Mouse (Mus musculus) left cerebral cortex, adult 11 months (tissue): Measurements from ENCODE around the gene Ptx3.
"Not testable (repeated sequence)": the region's sequence is repeated elsewhere in the genome, so short reads cannot be mapped to it uniquely, and the experiment has no call there.

Experiments
- DNase-seq: peaks from one replicate; pipeline ENCODE4 v3.0.0; 2022; ENCODE audit warnings: low spot score

Ptx3 gene

DNA sequence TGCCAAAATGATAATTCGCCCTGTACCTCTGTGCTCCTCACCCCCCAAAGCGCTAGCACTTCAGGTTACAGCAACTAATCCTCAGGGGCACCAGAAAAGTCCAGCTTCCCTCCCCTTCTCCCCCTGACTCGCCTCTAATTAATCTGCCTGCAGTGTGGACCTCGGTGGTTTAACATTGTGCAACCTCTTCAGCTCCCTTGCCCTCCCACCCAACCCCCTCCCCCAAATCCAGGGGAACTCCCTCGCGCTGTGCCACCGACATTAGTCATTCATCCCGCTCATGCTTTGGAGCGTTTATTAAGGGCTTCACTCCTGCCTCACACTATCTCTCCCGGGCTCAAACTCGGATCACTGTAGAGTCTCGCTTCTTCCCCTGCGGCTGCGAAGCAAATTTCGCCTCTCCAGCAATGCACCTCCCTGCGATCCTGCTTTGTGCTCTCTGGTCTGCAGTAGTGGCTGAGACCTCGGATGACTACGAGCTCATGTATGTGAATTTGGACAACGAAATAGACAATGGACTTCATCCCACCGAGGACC lies at the start of gene Ptx3:
TSS of gene Ptx3 (plus strand) at position 256 of the 537 bp plus-strand sequence.
- DNase-seq: no peak

DNA sequence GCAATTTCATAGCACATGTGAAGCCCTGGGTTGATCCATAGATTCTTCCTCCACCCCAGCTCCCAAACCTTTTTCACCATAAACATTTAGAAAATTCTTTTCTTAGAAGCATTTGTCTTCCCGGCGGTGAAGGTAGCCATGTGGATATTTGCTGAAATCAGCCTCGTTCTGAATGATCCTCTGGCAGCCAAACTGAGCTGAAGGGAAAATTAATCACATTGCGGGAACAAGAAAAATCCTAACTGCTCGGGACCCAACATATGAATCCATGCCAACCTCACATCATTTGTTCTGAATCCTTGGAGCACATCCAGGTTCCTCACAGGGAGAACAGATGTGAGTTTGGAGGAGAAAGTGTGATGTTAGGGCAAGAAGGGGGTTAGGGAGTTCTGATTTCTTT lies 46.8 kb upstream of the Ptx3 start:
- DNase-seq: no peak

DNA sequence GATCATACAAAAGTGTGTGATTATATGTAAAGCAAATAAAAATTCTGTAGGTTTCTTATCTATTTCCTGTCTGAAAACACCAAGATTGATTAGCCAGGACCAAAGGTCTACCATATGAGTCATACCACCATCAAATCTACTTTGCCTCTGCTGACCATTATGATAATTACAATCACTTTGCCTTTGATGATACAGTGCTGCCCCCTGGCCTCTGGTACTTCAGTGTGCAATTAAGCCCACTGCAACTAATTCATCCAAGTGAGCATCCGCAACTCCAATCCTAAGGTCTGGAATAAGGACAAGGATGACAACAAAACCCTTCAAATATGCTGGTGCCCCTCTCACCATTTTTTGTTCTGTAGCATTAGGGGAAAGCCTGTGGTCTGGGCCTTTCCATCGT lies 40.1 kb upstream of the Ptx3 start:
- DNase-seq: no peak

DNA sequence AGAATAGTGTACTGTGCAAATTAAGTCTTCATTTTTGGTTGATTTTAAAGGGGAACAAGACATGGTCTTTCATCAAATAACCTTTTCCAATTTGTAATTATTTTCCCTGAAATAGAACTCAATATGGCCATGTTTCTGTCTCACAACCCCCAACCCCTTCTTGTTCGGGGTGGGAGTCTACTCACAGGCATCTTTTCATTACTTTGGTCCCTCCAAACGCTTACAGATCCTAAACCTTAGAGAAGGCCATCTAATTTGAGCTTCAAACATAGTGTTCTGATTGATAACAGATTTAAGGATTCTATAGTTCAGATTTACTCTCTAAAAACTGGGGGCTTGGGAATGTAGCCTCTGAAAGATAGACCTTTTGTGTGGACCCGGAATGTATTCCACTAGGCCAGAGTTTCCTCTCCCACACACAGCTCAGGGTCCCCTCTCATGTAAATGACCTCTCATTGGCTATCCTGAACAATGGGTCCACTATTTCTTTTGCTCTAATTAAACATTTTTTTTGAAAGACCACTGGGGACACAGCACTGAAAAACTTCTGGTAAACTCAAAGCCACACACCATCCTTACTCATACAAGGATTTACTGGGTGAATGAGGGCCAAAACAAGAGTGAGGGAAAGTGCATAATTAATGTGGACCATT lies 25.7 kb upstream of the Ptx3 start:
- no peak for DNase-seq

DNA sequence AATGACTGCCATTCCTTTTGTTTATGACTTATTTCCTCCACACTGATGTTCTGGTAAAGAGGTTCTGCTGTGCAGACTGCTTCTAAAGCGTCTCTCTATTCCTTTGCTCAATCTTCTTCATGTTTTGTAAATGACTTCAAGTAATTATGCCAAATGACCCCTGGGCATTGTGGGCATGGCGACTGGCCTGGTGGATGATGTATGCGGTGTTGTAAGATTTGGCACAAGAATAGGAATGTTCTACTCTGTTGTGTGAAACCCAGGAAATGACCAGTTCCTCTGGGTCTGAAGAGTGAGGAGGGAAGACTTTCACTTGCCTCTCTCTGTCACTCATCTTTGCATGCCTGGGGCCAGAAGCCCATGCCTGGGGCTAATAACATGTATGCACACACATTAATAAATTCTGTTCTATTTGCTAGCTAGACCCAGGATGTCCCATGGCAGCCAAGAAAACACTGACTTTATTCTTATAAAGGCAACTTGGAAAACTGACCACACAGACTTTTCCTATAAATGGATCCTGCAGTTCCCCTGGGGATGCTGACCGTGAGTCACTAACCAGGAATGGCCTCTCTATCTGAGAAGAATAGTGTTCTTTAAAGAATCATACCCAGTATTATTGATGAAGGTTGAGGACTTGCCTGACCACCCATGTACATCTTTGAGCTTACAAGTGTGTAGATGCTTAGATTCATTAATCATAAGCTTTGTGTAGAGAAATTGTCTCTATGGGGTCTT lies 10.7 kb upstream of the Ptx3 start:
- DNase-seq: no peak

DNA sequence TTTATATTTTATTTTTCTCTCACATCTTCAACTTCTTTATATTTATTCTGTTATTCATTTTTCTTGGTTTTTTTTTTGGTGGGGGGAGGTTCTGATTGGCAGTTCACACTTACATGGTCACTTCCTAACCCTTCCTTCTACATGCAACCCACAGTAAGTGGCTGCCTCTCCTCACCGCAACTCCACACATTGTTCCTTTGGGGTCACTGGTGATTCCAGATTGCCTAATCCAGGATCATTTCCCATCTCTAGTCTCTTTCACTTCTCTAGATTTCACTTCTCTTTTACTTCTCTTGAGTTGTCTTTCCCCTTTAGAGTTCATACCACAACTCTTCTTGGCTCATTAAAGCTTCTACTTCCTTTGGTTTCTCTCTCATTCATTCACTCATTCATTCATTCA lies 6.2 kb upstream of the Ptx3 start:
- DNase-seq: no peak

DNA sequence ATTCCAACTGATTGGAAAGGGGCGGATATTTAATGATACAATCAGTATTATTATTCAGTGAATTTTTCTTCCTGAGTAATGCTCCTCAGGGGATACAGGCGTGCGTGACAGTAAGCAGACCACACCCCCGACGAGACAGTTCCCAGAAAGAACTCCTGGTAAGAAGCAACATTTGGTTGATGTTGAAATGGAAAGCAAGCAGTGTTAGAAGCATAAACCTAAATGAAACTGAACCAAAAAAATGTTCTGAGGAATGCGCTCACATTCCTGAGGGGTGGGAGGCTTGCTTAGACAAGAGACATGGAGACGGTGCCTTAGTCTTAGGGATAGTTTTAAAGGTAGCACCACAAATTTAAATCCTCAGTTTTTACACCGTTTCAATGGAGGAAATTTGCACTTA lies 4.0 kb upstream of the Ptx3 start:
- no peak for DNase-seq

DNA sequence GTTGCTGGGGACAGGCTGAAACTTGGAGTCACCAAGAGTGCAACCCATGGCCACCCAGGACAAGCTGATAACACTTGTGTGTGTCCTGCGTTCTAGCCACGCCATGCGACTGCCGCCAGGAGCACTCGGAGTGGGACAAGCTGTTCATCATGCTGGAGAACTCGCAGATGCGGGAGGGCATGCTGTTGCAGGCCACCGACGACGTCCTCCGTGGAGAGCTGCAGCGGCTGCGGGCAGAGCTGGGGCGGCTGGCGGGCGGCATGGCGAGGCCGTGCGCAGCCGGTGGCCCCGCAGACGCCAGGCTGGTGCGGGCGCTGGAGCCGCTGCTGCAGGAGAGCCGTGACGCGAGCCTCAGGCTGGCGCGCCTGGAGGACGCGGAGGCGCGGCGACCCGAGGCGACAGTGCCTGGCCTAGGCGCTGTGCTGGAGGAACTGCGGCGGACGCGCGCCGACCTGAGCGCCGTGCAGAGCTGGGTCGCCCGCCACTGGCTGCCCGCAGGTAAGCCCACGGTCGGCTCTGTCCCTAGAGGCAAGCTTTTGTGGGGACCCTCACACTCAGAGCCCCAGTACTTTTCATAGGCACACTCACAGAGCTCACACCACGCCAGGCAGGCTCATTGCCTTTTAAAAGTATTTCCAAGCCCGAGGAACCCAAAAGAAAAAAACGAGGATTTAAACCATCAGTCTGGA lies 988 bp downstream of the Ptx3 start:
- DNase-seq: no peak

DNA sequence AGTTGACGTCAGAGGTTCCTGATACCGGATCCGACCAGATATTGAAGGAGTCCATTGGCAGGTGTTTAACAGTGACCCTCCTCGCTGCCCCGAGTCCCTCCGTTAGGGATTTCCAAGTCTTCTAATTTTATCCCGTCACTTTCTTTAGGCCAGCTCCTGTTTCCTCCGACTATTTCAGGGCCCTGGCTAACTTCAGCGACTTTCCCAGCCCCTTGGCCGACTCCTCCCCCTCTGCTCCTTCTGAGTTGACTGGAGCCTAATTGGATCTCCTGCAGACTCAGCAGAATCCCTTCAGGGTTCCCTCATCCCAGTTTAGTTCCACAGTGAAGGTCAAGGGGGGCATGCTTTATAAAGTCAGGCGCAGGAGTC lies 1.5 kb downstream of the Ptx3 start:
- DNase-seq: no peak

DNA sequence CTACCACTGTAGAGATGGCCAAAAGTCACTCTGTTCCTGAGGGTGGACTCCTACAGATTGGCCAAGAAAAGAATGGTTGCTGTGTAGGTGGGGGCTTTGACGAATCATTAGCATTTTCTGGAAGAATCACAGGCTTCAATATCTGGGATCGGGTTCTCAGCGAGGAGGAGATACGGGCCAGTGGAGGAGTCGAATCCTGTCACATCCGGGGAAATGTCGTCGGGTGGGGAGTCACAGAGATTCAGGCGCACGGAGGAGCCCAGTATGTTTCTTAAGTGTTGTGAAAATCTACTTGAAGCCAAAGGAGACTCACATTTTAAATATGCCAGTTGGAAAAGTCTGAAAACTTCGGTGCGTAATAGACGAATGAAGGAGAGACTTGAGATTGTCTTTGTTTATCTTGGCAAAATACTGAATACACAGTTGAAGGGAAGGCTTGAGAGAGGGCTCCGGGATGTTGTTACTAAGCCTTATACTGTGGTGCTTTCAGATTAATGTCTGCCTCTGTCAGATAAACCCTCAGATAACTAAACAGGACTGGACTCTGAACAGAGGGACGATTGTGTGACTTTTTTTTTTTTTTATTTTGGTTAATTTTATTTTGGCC lies 5.3 kb downstream of the Ptx3 start:
- no peak for DNase-seq

DNA sequence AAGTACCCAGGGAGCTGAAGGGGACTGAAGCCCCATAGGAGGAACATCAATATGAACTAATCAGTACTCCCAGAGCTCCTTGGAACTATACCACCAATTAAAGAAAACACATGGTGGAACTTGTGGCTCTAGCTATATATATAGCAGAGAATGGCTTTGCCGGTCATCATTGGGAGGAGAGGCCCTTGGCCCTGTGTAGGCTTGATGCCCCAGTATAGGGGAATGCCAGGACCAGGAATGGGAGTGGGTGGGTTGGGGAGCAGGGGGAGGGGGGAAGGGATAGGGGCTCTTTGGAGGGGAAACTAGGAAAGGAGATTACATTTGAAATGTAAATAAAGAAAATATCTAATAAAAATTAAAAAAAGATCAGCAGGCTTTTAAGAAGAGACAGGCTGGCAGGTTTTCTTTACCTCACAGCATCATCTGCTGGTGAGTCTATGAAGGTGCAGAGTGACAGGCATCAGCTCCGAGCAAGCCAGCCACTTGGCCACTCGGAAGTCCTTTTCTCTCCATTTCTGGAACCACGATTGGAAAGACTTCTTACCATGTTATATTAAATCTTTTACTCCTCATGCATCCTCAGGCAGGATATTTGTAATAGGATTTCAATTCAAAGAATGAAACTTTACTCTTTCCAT lies 16.6 kb downstream of the Ptx3 start:
- DNase-seq: not testable (repeated sequence)

DNA sequence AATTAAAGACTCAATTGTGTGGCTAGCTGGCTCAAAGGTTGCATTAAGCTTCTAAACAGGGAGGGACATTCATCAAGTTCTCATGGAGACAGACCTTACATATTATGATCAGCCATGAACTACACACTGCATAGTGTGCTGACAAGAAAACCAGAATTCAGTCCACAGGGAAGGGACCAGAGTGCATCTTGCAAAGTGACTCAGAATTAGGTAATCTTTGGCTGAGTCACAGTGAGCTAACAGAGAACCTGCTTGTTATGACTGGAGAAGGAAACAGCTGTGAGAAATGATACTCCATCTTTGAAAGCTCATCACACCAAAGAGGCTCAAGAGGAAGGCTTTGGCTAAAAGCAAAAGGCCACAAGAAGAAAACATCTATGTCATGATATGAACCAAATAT lies 20.8 kb downstream of the Ptx3 start:
- DNase-seq: no peak

DNA sequence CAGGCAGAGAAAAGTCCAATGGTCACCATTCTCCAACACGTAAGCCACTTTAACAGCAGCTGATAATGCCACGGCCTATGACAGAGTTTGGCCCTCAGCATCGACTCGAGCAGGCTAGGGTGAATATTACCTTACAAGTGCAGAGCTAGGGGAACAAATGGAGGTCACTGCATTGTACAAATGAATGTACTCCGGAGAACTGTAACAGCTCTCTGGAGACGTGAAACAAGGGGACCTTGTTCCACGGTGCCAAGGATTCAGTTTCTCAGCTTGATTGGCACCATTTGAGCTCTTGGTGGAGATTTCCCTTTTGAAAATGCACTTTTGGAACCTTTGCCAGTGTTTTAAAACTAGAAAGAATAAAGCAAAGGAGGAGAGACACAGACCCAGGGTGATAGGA lies 32.1 kb downstream of the Ptx3 start:
- DNase-seq: no peak

DNA sequence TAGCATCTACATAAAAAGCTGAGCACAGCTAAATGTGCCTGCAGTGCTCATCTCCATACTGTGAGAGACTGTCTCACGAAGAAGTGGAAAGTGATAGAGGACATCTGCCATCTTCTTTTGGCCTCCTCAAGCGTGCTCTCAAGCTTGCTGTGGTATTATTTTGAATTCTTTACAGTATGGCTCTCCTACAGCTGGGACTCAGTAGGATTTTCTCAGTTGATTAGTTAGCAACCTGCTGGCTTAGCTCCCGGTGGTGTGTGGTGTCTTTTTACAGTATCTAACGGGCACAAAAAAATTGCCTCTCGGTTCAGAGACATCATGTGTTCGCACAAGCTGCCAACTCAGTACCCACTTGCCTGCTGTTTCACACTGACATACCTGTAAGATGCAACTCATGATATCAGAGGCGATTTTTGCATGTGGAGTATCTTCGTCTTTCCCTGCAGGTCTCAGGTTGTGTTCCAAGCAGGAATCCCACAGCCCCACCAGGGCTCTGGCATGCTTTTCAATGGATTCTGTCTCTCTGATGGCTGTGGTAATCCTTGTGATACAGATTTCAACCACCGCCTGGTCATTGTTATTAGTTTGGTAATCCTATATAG lies 34.9 kb downstream of the Ptx3 start:
- no peak for DNase-seq

DNA sequence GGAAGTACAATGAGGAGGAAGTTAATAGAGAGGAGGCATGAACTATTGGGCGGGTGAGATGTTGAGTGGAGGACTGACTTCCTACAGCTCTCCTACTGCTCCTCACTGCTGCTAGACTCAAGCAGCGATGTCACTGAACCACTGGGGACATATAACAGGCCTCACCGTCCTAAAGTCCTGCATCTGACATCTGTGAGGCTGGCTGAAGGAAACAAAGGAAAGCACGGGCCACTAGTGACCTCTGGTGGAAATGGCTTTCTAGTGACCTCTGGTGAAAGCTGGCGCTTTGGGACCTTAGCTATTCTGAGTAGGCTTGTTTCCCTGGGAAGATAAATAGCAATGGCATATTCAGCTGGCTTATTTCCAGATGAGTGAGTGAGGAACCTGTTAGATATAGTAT lies 42.6 kb downstream of the Ptx3 start:
- no peak for DNase-seq

DNA sequence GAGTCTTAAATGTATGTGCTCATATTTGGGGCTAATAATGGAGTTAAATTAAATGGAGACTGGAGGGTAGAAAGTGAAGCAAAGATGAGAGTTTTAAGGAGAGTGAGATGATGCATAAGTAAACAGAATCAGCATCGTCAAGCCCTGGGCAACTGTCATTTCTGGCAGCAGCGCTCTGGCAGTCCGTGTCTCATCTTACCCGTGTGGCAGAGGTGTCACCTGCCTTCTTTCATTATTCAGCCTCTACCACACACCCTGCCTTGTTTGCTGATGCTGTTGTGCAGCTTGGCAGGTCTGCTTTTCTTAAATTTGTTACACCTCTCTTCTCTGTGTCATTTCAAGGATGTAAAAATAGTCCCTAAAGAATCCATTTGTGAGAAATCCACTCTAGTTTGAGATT lies 43.6 kb downstream of the Ptx3 start:
- DNase-seq: no peak
